Mouse (Mus musculus) layer of hippocampus, postnatal 25 days (tissue): ENCODE data around the gene Vav1. TPM values are rescaled to one million over a fixed set of nuclear protein-coding genes. Genes with fewer than 3 reads are reported as not detected.
"Not testable (repeated sequence)": the region's sequence is repeated elsewhere in the genome, so short reads cannot be mapped to it uniquely, and the experiment has no call there.

Source experiments
- DNase-seq, 2 experiments: peaks; one replicate each; pipeline ENCODE4 v3.0.0; 2022; ENCODE audit warnings: mixed read lengths in 2 of 2, low spot score in 1 of 2; ENCODE audit errors: extremely low spot score in 1 of 2
- total RNA-seq, 2 experiments: library from RNA; stranded (reverse); gene quantifications; 2 replicates each; pipeline ENCODE4 v1.2.3; 2021

Gene Vav1
- total RNA-seq, 2 experiments from 2014 or later, result 3.3 to 3.5 TPM

DNA sequence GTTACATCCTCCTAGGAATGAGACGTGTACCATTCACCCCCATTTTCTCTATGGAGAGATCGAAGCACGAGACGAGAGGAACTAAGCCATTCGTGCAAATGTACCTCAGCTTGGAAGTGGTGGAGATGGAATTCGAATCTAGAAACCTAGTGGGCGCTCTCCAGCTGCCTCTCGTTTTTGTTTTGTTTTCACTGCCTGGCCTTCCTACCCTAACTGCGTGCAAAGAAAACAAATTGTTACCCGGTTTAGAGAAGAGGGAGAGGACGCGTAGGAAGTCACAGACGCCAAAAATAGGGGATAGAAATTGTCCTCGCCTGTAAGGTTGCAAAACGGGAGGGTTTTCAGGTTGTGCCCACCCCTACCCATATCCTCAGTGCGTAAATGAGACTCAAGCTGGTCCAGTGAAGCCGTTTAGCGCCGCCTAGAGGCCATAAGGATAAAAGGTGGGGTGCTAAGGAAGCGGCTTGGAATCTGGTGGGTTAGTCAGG is 2.2 kb upstream of the Vav1 start:
- peak; percentile 45 to 63 for DNase-seq

DNA sequence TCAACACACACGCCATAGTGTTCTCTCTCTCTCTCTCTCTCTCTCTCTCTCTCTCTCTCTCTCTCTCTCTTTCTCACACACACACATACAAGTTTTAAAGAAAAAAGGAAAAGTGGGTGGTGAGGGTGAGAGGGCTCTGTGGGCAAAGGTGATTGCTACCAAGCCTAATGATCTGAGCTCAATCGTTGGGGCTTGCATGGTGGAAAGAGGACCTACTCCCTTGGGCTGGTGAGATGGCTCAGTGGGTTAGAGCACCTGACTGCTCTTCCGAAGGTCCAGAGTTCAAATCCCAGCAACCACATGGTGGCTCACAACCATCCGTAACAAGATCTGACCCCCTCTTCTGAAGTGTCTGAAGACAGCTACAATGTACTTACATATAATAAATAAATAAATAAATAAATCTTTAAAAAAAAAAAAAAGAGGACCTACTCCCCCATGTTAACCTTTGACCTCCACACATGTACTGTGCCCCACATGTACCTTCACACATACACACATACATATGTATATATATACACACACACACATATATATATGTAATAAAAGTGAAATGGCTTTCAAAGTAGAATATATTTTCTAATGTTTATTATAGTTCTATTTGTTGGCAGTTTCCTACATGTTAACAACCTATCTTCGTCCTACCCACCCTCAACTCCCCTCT is 1.2 kb upstream of the Vav1 start:
- not testable (repeated sequence) for DNase-seq

DNA sequence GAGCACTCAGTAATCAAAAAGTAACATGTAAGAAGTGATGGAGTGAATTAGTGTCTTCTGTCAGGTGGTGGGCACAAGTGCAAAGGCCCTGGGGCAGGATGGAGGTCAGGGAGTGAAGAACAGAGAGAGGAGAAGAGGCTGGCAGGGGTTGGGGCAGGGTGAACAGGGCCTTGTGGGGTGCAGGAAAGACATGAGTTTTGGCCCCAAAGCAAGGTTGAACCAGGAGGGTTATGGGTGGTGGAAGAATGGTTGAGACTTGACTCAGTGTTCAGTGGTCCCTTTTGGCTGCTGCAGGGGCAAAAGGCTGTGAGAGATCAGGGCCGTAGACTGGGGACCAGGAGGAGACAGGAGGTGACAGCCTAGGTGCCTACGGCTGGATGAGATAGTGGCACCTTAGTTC is 363 bp upstream of the Vav1 start:
- no peak for DNase-seq

DNA sequence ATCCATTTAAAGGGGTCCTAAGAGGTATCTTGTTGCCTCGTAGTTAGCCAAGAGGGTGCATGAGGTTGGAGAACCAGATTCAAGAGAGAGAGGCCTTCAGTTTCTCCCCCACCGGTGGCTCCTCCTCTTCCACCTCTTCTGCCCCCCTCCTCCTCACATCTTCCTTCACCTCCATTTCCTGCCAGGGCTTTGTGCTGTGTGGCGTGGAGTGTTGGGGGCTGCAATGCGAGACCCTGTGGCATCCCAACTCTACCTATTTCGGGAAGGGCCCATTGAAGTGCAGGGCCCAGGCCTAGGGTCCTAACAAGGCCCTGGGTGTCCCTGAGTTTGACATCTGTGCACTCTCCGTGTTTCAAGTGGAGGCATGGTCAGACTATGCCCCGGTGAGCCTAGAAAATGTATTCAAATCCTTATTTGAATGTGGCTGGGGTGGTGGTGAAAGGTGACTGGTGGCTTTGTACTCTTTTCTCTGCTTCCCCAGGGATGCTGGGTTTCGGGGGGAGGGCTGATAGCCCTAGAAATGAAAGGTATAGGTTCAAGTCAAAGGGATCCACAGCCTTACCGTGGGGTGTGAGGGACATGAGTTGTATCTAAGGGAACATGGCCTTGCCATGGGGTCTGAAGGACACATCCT is 808 bp downstream of the Vav1 start:
- no peak for DNase-seq

DNA sequence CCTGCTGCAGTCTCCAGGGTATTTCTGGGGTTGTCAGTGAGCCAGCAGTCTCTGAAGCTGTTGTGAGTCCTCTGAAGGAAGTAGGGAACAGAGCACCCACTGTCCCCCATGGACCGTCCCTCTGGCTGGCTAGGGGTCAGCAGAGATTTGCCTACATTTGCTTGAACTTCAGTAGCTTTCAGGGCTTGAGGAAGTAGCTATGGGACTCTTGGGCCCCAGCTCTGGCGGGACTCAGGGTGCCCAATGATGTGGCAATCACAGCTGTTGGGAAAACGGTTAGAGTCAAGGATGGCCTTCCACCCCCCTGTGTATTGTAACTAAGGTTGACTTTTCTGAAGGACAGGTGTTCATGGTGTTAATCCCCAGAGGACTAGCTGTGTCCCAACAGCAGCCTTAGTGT is 1.5 kb downstream of the Vav1 start:
- no peak for DNase-seq

DNA sequence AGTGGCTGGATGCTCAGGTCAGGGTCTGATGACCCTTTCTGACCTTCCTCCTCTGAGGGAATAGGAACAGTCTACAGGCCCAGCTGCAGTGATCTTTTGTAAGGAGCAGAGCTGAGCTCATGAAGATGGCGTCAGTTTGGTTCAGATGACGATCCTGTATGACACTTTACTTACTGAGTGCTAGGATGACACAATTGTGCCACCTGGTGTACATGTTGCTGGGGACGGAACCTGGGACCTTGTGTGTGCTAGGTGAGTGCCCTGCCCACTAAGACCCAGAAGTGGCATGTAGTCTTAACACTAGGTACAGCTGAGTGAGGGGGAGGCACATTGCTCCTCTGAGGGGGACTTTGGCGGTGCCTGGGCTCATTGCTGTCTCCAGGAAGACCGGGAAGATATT is 5.0 kb downstream of the Vav1 start:
- DNase-seq, result no peak

DNA sequence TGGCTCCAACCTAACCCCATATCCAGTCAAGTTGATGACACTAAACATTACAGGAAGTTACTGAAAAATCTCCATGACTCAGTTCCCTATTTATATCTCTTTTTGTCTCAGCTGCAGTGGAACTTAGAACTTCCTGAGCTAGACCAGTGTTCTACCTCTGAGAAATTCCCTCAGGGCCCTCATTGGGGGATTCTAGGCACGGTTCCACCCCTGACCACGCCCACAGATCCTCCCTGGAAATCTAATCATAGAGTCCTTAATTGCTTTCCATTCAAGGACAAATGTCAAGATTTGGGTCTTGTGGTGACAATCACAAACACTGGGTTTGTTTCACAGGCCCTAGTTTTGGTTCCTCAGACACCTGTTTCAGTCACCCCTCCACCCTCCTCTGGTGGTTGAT is 6.2 kb downstream of the Vav1 start:
- DNase-seq, result no peak

DNA sequence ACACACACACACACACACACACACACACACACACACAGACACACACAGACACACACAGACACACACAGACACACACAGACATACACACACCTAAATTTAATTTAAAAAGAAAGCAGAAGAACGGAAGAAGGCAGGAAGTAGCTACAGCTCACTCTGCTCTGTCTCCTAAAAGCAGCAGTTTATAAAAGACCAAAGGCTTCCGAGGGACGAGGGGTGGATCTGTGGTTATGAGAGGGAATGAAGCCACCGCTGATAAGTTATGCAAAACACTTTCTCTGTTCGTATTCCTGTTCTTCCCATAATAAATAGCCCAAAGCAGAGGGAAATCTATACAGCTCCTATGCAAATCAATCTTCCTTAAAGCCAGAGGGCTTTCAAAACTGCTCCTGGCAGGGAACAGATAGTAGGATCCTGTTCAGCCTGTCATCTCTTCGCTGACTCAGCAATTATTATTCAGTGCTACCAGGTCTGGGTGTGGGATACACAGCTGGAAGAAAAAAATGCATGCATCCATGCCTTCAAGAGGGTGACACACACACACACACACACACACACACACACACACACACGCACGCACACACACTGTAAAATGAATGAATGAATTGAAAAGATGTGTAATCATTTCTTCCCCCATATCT is 7.9 kb downstream of the Vav1 start:
- no peak for DNase-seq

DNA sequence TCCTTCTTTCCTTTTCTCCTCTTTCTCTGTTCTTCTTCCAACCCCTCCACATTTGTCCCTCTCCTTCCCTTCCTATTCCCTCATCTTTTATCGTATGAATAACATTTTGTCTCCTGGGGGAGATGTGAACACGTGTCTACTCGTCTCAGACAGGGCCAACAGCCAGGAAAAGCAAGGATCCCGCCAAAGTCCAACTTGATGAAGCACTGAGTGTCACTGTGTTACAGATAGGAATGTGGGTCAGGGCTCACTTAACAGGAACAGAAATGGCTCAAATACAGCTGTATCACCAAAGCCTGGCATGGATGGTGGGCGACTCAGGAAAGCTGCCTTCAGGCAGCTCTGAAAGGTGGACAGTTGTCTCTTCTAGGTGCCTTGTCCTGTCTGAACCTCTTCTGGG is 10.4 kb downstream of the Vav1 start:
- DNase-seq, result no peak

DNA sequence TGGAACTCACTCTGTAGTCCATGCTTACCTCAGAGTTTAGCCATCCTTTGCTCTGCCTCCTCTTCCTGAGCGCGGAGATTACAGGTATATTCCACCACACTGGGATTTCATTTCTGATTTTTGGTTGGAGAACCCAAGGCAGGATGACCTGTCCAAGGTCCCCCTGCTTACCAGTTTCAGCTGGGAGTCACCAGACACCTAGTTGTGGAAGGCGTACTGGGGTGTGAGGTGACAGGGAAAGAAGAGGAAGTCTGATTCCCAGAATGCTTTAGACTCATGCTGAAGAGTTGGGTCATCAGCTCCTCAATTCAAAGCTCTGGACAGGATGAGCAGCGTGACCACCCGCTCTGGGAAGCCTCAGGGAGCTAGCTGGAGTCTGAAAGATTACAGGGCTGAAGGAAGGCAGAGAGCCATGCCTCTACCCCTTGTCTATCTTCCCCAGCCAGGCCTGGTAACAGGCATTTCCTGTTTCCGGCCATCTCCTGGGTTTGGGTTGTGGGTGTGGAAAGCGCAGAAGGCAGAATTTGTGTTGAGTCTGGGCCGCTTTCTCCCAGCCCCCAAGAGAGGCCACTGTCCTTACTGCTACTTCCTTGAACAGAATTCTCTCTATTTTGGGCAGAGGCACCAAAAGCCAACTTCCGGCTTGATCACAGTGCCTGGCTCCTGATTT is 11.2 kb downstream of the Vav1 start:
- DNase-seq, result no peak

DNA sequence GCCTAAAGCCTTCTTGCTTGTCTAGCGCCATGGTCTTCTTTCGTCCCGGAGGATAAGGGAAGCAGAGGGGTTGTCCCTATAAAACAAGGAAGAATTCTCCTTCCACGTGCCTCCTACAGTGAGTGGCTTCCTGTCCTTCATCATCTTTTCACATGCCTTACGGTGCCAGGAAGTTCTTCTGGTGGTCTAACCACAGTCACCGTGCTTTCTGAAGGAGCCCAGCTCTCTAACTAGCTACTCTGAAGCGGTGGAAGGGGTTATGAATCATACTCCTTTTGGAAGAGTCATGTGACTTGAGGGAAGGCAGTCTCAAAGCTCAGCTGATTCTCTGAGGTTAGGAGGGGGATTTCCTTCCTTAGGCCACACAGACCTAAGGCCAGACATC is 11.8 kb downstream of the Vav1 start:
- no peak for DNase-seq

DNA sequence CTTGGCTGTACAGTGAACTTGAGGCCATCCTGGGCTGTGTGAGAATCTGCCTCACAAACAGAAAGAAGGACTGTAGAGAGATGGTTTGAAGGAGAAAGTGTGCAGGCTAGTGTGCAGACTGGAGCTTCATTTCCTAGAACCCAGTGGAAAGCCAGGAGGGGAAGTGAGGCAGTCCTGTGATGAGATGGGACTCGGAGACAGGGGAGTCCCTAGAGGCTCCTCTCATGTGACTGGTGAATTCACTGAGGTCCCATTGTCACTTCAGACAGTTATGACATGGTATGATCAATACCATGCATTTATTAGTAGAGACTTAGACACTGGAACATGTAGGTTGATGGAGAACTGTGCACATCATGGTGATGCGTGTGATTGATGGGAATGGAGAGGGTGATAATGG is 13.4 kb downstream of the Vav1 start:
- DNase-seq, result no peak

DNA sequence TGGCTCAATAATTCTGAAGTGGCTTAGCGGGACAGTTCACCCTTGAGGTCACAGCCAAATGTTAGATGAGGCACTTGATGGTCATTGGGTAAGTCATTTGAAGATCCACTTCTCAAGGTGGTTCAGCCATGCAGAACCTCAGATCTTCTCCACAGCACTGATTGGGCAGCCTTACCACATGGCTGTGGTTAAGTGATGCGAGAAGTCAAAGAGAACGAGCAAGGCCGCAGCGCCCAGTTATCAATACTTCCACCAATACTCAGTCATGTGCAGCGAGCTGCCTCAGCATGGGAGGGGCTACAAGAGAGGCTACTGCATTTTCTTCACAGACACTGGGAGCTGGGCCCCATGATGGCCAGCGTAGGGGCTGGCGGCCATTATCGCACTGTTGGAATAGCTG is 14.1 kb downstream of the Vav1 start:
- DNase-seq, result no peak

DNA sequence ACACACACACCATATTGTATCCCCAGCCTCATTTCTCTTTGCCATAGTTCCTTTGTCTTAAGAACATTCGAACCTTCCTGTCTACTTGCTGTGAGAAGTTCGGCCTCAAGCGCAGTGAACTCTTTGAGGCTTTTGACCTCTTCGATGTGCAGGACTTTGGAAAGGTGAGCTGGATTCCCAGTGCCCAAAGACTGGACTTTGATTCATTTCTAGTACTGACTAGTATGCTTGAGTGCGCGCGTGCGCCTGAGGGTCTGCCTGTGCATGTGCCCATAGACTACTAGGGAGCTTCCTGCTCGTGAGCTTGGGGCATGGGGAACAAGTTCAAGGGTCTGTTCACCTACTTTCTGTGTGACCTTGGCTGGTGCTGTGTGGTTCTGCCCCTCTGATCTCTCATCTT is 17.0 kb downstream of the Vav1 start:
- DNase-seq, result no peak

DNA sequence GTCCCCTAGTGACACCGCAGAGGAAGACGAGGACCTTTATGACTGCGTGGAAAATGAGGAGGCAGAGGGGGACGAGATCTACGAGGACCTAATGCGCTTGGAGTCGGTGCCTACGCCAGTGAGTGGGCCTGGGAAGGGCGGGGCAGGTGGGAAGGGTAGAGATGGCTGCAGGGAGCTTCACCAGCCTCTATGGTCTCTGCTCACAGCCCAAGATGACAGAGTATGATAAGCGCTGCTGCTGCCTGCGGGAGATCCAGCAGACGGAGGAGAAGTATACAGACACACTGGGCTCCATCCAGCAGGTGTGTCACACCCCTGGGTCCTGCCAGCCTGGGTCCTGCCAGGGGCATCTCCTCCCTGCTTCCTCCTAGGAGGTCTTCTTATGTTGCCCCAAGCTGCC is 18.1 kb downstream of the Vav1 start:
- DNase-seq, result no peak

DNA sequence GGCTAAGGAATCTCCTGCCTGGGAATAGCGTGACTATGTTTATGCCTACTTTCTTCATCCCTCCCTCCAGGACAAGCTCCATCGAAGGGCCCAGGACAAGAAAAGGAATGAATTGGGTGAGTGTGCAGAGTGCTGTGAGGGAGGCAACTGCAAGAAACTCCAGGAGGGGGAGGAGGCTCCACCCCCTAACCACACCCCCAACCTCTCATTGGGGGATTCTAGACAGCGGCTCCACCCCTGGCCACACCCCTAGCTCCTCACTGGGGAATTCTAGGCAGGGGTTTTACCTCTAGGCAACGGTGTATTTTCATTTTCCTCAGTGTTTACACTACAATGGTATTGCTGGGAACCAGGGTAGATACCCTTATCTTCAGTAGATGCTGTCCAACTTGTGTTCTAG is 26.7 kb downstream of the Vav1 start:
- no peak for DNase-seq

DNA sequence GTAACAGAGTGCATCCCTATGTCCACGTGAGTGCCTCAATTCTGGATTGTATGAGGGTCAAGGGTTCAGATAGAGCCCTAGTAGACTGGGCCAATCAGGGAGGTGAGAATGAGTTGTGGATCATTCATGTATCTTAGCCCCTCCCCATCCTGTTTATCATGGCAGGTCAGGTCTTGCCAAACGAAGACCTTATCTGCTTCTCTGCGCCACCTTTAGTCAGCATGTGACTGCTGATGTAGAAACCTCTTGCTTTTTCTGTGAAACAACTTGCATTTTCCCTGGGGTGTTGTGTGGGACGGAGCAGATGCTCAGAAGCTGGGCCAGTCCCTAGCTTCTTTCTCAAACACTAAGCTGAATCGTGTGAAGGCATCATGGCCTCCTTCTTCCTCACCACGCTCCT is 28.2 kb downstream of the Vav1 start:
- DNase-seq, result no peak

DNA sequence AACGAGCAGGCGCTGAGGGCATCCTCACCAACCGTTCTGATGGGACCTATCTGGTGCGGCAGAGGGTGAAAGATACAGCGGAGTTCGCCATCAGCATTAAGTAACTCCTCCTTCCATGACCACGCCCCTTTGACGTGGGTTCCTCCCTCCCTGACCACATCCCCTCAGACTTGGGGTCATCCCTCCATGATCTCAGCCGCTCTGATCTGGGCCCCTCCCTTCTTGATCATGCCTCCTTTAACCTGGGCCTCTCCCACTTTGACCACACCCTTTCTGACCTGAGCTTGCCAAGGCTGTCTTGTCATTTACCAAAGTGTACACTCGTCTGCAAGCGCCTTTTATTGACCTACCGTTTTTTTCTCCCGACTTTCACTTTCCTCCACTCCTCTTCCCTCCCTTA is 32.9 kb downstream of the Vav1 start:
- DNase-seq, result no peak

DNA sequence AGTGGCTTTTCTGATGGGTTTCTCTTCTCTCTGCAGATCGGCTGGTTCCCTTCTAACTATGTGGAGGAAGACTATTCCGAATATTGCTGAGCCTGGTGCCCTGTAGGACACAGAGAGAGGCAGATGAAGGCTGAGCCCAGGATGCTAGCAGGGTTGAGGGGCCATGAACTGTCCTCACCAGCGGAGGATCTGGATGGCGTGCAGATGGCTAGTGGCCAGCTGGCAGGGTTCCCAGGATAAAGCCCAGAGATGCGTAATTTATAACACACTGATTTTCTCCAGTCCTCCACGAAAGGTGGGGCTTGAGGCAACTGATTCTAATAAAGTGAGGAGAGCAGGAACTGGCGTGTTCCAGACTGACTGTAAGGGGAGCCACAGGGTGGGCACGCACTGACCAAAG is 48.7 kb downstream of the Vav1 start:
- no peak for DNase-seq

DNA sequence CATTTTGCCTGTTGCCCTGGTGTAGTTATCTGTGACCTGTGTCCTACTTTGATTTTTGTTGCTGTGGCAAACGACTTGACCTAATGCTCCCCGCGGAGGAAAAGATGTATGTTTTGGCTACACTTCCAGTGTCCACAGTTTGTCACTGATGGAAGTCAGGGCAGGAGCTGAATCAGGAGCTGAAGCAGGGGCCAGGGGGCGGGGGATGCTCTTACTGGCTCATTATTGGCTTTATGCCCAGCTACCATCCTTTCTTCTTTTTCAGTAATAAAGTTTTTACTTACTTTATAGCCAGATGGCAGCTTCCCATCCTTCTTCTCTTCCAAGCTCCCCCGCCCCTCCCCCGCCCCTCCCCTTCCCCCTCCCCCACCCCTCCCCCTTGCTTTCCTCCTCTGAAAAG is 50.0 kb downstream of the Vav1 start:
- DNase-seq, result no peak

DNA sequence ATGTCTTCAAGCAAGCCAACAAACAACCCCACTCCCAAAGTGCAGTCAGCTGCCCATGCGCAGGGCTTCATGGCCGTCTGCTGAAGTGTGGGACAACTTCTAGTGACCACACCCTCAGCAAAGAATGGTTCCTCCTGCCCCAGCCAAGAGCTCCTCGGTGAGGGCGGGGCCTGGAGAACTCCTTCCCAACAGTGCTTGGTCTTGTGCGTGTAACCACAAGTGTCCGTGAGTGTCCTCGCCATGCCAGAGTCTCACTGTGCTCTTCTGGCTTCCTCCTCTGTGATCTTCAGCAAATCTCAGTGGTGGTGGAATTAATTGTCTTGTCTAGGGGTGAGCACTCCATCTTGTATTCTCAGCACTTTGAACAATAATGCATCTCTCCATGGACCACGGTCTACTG is 52.1 kb downstream of the Vav1 start:
- no peak for DNase-seq

DNA sequence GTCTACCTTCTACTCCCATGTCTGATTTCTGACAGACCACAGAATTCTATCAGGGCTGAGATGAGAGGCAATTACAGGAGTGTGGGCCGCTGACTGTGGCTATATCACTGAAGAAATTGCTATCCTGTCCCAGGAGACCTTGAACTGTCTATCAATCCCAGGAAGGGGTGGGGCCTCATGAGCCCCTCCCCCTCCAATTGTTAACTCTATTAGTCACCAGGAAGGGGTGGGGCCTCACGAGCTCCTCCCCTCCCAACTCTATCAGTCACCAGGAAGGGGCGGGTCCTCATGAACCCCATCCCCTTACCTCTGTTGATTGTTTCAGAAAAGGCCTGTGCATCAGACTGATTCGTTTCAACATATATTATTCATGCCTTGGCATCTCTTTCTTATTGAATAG is 53.3 kb downstream of the Vav1 start:
- DNase-seq, result no peak
